Mouse (Mus musculus) erythroblast, embryonic 14.5 days (primary cell): ENCODE measurements around the gene Blzf1. TPM values are rescaled to one million over a fixed set of nuclear protein-coding genes. Genes with fewer than 3 reads are reported as not detected.

Source experiments
- H3K27me3 ChIP-seq: 2 replicates; pipeline ENCODE4 v1.6.1; 2012; ENCODE audit warnings: inconsistent platforms; ENCODE audit not compliant: control insufficient read depth
- H3K36me3 ChIP-seq: 2 replicates; pipeline ENCODE4 v1.6.1; 2012; ENCODE audit warnings: mild to moderate bottlenecking, inconsistent platforms; ENCODE audit not compliant: control insufficient read depth
- H3K4me1 ChIP-seq: 2 replicates; pipeline ENCODE4 v1.6.1; 2012; ENCODE audit warnings: inconsistent platforms; ENCODE audit not compliant: control insufficient read depth
- H3K4me3 ChIP-seq: replicated peaks from 2 replicates; pipeline ENCODE3; 2012; ENCODE audit warnings: moderate library complexity, mild to moderate bottlenecking, inconsistent platforms
- H3K9me3 ChIP-seq: 2 replicates; pipeline ENCODE4 v1.6.1; 2012; ENCODE audit warnings: low read length, inconsistent platforms, mixed read lengths; ENCODE audit not compliant: control insufficient read depth
- GATA1 ChIP-seq: IDR thresholded peaks from 2 replicates; pipeline ENCODE4 v1.6.1; 2012; ENCODE audit warnings: low read length, inconsistent platforms, mixed read lengths
- TAL1 ChIP-seq: IDR thresholded peaks from 3 replicates; pipeline ENCODE4 v1.6.1; 2012; ENCODE audit warnings: low read length, inconsistent platforms, mixed read lengths
- polyA plus RNA-seq: library from polyadenylated mRNA; stranded (reverse); fragments of >175 nt; gene quantifications from 2 replicates; pipeline ENCODE4 v1.2.3, GENCODE M21; 2012

Gene Blzf1
- polyA plus RNA-seq, result 0.12 and 0.21 TPM in 2 replicates

DNA sequence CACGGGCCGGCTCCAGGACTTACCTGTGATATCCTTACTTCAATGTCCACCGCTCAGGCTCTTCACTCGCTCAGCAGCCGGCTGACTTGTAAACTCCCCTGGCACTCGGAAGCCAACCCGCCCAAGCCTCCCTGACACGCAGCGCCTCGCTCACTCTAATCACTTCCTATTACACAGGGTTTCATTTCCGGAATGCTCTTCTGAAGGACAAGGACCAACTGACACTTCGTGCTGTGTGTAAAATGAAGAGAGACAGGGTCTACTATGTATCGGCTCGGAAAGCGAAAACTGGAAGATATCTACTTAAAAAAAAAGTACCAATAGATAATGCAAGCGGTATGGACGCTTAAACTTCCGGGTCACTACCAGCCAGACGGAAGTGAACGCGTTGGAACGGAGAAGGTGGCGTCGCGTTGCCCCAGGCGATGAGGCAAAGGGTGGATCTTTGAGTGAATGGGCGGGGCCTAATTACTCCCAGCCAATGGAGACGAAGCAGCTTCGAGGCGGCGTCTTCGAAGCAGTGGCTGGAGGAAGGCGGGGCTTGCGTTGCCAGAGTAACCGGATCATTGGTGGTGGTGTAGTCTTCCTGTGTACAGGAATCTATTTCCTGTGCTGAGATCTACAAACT lies at the start of gene Blzf1:
Blzf1 (minus strand) TSS at position 366 of the 628 bp plus-strand sequence.
- H3K4me1 ChIP-seq, result peaks cover 30% of the 10 kb centered on the region
- H3K27me3 ChIP-seq, result no peaks in the 10 kb centered on the region
- H3K9me3 ChIP-seq, result no peaks in the 10 kb centered on the region
- TF ChIP-seq GATA1 (no peak), TAL1 (no peak)
- peaks cover 19% of the 10 kb centered on the region for H3K36me3 ChIP-seq
- H3K4me3 ChIP-seq, result peak within 1 kb of the TSS; percentile 76

DNA sequence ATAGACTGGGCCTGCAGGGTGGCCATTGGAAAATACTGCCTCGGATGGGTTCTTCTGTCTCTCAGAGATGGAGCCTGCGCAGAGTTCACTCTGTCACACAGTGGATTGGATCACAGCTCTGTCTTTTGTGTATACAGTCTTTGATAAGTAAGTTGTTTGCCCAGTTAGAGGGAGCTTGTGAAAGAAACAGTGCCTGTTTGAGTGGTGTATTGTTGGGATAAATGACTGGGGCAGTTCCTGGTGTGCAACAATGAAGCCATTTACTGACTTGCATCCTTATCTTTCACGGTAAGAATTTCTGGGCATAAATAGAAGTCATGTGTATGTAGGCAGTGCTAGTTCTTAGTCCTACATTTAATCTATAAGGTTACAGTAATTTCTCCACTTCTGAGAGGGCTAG lies 46.2 kb upstream of the Blzf1 start:
- no peaks in the 10 kb centered on the region for H3K27me3 ChIP-seq
- H3K36me3 ChIP-seq, result peaks cover under 1% of the 10 kb centered on the region
- no peaks in the 10 kb centered on the region for H3K9me3 ChIP-seq
- TF ChIP-seq TAL1 (no peak), GATA1 (no peak)
- H3K4me3 ChIP-seq, result no peak overlapping the region
- H3K4me1 ChIP-seq, result no peaks in the 10 kb centered on the region

DNA sequence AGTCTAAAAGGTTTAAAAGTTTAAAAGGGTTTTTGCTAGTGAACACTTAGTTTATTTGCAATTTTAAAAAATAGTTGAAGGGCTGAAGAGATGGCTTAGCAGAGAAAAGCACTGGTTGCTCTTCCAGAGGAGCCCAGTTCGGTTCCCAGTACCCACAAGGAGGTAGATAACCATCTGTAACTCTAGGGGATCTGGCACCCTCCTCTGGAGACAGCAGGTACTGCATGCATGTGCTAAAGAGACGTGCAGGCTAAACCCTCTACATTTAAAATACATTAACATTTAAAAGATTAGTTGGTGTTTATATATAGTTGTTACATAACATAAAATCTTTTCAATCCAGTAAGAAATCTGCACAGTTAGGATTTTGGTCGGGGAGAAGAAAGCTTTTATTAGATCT lies 34.9 kb upstream of the Blzf1 start:
- H3K27me3 ChIP-seq, result no peaks in the 10 kb centered on the region
- H3K4me3 ChIP-seq, result no peak overlapping the region
- peaks cover 12% of the 10 kb centered on the region for H3K36me3 ChIP-seq
- TF ChIP-seq GATA1 (no peak), TAL1 (no peak)
- H3K4me1 ChIP-seq, result no peaks in the 10 kb centered on the region
- no peaks in the 10 kb centered on the region for H3K9me3 ChIP-seq

DNA sequence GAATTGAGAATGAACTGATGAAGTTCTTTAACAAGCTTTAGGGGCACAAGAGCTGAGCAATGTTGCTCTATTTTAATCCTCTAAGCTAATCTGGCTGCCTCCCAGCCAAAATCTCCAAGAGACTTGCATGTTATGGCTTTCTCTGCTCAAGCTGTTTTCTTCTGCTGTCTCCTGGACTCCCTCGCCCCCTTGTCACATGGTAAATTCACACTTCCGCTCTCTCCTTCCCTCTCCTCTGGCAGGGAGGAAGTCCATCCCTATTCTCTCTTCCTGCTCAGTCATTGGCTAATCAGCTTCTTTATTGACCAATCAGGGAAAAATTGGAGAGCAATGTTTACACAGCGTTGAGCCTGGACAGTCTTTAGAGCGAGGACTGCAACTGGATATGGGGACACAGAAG lies 28.6 kb upstream of the Blzf1 start:
- Histone ChIP-seq H3K36me3 (peaks cover 11% of the 10 kb centered on the region), H3K4me1 (no peaks in the 10 kb centered on the region), H3K27me3 (no peaks in the 10 kb centered on the region), H3K4me3 (no peak overlapping the region), H3K9me3 (peaks cover 3% of the 10 kb centered on the region; the same call in 1 of the 2 replicates)
- TF ChIP-seq TAL1 (no peak), GATA1 (no peak)

DNA sequence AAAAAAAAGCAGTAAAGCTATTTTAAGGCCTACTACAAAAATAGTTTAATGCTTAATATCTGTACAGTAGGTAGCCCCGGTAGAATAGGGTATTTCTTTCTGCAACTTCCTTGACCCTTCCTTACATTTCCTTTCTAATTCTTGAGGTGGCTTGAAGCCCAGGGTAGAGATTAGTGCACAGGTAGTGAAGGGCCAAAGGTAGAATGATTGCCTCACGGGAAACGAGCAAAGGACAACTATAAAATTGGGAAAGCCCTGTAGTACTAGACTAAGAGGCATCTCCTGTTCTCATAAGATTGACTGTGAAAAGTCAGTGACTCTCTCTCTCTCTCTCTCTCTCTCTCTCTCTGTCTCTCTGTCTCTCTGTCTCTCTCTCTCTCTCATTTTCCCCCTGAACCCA lies 28.1 kb upstream of the Blzf1 start:
- TF ChIP-seq GATA1, result no peak
- no peak for TF ChIP-seq TAL1
- Histone ChIP-seq H3K4me1 (no peaks in the 10 kb centered on the region), H3K36me3 (peaks cover 15% of the 10 kb centered on the region), H3K27me3 (no peaks in the 10 kb centered on the region), H3K9me3 (peaks cover 3% of the 10 kb centered on the region; the same call in 1 of the 2 replicates), H3K4me3 (no peak overlapping the region)

DNA sequence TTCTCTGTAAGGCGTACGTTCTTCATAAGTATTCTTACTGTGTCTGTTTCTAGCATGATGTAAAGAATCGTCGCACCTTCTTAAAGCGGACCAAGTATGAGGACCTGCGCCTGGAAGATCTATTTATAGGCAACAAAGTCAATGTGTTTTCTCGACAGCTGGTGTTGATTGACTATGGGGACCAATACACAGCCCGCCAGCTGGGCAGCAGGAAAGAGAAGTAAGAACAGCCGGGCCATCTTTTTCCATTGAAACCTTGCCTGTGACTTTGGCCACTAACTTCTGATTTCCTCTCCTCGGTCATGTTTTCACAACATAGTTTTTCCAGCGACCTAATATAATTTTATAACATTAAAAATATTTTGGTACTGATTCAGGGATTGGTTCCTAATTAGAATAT lies 25.3 kb upstream of the Blzf1 start:
- TF ChIP-seq TAL1 (no peak), GATA1 (no peak)
- Histone ChIP-seq H3K27me3 (no peaks in the 10 kb centered on the region), H3K4me3 (no peak overlapping the region), H3K36me3 (peaks cover 24% of the 10 kb centered on the region), H3K4me1 (no peaks in the 10 kb centered on the region), H3K9me3 (peaks cover 3% of the 10 kb centered on the region; the same call in 1 of the 2 replicates)

DNA sequence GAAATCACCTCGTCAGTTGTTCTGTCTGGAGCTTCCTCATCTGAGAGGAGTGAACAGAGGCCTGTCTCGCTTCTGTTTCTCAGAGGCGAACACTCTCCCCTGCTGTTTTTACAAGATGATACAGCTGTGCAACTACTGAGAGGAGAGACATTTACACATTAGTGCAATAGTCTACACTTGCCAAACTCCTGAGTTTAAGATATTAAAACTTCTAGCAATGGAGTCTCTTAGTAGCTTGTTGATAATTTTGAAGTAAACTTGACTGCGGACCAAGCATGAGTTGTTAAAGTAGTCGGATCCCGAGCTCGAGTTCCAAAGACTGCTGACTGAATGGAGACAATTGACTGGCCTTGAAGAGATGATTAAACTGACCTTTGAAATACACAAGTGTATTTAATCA lies 20.5 kb upstream of the Blzf1 start:
- H3K4me1 ChIP-seq, result no peaks in the 10 kb centered on the region
- peaks cover 17% of the 10 kb centered on the region for H3K36me3 ChIP-seq
- H3K27me3 ChIP-seq, result no peaks in the 10 kb centered on the region
- TF ChIP-seq GATA1 (no peak), TAL1 (no peak)
- no peak overlapping the region for H3K4me3 ChIP-seq
- H3K9me3 ChIP-seq, result no peaks in the 10 kb centered on the region

DNA sequence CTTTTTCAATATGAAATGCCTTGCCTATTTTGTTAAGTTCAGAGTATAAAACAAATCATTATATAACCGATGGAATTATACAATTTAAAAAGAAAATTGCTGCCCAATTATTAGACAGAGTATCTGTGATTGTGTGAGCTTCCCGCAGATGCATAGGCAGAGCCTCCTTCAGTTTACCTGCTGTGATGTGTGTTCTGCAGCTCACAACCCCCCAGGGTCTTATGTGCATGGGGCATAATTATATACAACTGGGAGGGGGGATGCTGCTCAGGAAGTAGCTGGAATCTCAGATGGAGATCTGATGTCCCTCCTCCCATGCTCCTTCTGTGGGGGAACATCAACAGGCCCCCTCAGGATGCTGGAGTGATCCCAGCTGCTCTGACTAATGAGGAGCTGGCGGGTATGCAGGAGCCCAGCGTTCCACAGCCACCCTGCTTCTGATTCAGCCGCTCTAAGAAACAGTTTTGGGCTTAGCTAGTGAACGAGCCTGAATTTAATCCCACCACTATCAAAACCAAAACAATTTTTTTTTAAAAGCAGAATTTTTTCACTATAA lies 19.4 kb upstream of the Blzf1 start:
- Histone ChIP-seq H3K4me3 (no peak overlapping the region), H3K27me3 (no peaks in the 10 kb centered on the region), H3K9me3 (no peaks in the 10 kb centered on the region), H3K36me3 (peaks cover 17% of the 10 kb centered on the region), H3K4me1 (no peaks in the 10 kb centered on the region)
- no peak for TF ChIP-seq GATA1

DNA sequence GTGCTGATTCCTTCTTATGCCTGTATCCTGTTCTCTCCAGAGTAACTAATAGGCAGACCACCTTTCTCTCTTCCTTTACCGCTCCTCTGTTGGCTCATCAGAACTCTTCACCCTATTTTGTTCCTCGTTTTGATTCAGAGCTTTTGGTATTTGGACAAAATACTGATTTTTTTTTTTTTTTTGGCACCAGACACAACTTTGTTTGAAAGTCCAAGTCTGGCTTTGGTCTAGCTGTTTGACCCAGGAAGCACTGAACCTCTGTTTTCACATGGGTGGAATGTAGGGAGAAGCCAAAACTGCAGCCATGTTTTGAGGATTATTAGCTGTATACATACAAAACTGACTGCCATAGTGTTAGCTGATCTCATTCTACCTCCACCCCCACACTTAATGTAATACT lies 17.6 kb upstream of the Blzf1 start:
- Histone ChIP-seq H3K4me1 (no peaks in the 10 kb centered on the region; the same call in 1 of the 2 replicates), H3K36me3 (peaks cover 6% of the 10 kb centered on the region), H3K9me3 (no peaks in the 10 kb centered on the region), H3K27me3 (no peaks in the 10 kb centered on the region), H3K4me3 (no peak overlapping the region)
- TF ChIP-seq GATA1, result no peak
- no peak for TF ChIP-seq TAL1

DNA sequence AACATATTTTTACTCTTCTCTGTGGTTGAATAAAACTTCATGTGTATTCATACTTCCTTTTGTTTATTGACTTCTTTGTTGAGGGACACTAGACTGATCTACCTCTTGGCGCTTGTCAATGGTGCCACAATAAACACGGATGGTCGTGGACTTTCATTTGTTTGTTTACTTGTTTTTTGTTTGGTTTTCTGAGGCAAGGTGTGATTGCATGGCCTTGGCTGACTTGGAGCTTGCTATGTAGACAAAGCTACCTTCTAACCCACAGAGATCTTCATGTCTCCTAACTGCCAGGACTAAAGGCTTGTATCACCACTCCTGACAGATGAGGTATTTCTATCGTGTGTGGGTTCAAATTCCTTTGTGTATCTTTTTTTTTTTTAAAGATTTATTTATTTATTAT lies 16.9 kb upstream of the Blzf1 start:
- H3K27me3 ChIP-seq, result no peaks in the 10 kb centered on the region
- TF ChIP-seq TAL1 (no peak), GATA1 (no peak)
- H3K36me3 ChIP-seq, result peaks cover 5% of the 10 kb centered on the region

More for the DNA sequence above, 16.9 kb upstream of the Blzf1 start:
- Histone ChIP-seq H3K4me3 (no peak overlapping the region), H3K9me3 (no peaks in the 10 kb centered on the region), H3K4me1 (peaks cover 5% of the 10 kb centered on the region)
